Mouse (Mus musculus) brain, embryonic 14.5 days (tissue): ENCODE data around the gene Stk39. TPM values are rescaled to one million over a fixed set of nuclear protein-coding genes. Genes with fewer than 3 reads are reported as not detected.

ENCODE experiments used
- DNase-seq: peaks from one replicate; pipeline ENCODE4 v3.0.0-alpha.2; 2011; ENCODE audit warnings: low read depth
- CTCF ChIP-seq: fragments of 200-500 bp; IDR thresholded peaks from 2 replicates; pipeline ENCODE4 v1.5.1; 2012; ENCODE audit warnings: inconsistent platforms, mild to moderate bottlenecking, moderate library complexity, borderline replicate concordance; ENCODE audit not compliant: insufficient read depth, insufficient read length; ENCODE audit errors: extremely low read depth
- POLR2A ChIP-seq: fragments of 200-500 bp; IDR thresholded peaks from 2 replicates; pipeline ENCODE4 v1.6.1; 2012; ENCODE audit warnings: mild to moderate bottlenecking, inconsistent platforms, borderline replicate concordance; ENCODE audit not compliant: poor library complexity, insufficient read depth, insufficient read length, severe bottlenecking; ENCODE audit errors: extremely low read depth
- polyA plus RNA-seq: library from polyadenylated mRNA; depleted of rRNA; stranded (reverse); fragments of >200 nt; gene quantifications from 2 replicates; pipeline ENCODE4 v1.2.3, GENCODE M21; 2012

Gene Stk39
- polyA plus RNA-seq, 1 experiment = 27.7 TPM

DNA sequence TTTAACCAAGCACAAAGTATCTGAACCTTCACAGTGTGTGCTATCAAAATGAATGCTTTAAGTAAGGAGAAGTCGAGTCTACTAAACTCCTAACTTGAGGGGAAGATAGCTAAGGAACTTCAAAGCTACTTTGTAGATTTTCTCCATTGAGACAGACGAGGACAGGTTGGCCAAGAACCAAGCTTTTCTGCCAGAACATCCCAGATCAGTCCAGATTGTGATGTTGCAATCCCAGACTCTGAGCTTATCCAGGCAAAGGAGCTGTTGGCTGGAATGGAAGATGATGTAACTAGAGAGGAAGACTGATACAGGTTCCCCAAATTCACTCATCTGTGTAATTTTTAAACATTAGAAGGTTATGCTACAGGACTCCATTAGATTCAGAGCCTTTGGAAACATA, 187.7 kb downstream of the Stk39 start:
- no peak for DNase-seq
- TF ChIP-seq POLR2A (no peak), CTCF (no peak)

- peak; percentile 81 for DNase-seq
- TF ChIP-seq CTCF (no peak), POLR2A (no peak)
These were observed 189.0 kb downstream of the Stk39 start for GRCm38 (mm10) chr2:68283021-68283548.

- TF ChIP-seq CTCF = no peak
- no peak for DNase-seq
These were observed 190.5 kb downstream of the Stk39 start for GRCm38 (mm10) chr2:68281575-68281974.

- DNase-seq = no peak
These were observed 200.8 kb downstream of the Stk39 start for GRCm38 (mm10) chr2:68271301-68271700.

DNA sequence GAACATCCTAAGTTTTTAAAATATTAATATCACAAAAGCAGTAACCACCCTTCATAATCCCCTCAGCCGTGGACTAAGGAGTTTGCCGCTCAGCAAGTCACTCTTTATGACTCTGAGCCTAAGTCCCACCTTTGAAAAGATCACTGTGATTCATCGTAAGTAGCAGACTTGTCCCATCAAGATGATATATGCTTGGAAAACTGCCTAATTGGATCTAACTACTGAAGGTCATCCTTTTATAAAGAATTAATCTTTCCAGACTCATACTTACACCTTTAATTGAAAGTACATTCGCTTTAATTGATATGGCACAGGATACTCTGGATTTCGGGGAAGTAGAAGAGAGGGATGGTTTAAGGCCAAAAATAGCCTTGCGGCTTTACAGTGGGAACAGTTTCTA, 201.2 kb downstream of the Stk39 start:
- DNase-seq = no peak
- TF ChIP-seq CTCF (no peak), POLR2A (no peak)

More at GRCm38 (mm10) chr2:68271301-68271700, 200.8 kb downstream of the Stk39 start:
- TF ChIP-seq POLR2A = no peak

GRCm38 (mm10) chr2:68269646-68270045, 202.4 kb downstream of the Stk39 start:
- TF ChIP-seq CTCF (no peak), POLR2A (no peak)
- no peak for DNase-seq

DNA sequence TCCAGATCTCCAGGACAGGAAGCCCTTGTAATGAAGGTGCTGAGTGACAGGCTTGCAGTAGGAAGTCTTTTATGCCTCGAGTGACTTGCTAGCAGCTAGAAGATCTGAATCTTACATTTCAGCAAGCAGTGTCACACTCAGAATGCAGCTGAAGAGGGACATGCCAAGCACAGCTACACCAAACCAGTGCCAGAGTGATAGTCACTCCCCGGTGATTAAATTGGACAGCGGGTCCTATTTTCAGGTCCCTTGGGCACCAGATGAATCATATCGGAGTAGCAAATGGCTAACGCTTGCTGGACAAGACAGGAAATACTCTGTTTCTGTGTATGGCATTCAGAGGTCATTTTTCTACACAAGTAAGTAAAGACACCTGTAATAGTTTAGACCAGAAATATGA, 207.2 kb downstream of the Stk39 start:
- TF ChIP-seq POLR2A (no peak), CTCF (no peak)
- DNase-seq = no peak

- DNase-seq = no peak
- no peak for TF ChIP-seq CTCF
- TF ChIP-seq POLR2A = no peak
These were observed 211.2 kb downstream of the Stk39 start for GRCm38 (mm10) chr2:68260911-68261310.

DNA sequence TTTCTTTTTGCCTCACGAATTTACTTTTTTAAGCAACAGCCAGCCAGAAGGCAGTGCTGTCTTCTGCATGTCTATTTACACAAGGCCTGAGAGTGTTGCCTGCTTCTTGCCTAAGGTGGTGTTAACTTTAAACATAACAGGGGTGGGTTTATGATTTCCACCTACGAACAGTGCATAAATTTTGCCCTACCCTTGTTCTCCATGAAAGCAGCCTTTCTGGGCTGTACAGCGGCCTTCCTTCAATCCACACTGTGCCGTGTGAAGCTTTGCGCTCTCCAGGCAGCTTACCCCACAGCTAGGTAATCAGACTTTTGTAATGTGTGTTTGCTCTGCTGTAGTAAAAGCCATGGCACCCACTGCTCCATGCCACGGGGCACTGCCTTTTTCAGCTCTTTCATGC, 214.5 kb downstream of the Stk39 start:
- peak; percentile 42 for DNase-seq
- no peak for TF ChIP-seq POLR2A
- no peak for TF ChIP-seq CTCF

DNA sequence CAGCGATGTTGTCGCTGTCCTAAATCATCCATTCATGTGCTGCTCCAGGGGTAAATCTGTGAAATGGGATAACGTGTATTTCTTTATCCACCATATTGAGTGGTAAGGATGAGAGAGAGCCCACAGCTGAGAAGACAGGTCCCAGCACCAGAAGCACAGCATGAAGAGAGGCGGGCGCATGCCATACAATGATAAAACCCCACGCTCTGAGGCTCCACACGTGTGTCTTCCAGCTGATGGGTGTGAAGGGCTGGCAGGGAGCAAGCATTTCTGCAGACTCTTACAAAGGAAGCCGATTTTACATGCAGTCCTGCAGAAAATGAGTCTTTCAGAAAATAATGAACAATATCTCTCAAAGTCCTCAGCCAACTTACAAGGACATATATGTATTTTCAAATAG, 215.6 kb downstream of the Stk39 start:
- TF ChIP-seq POLR2A (no peak), CTCF (no peak)
- no peak for DNase-seq

- DNase-seq = no peak
- TF ChIP-seq CTCF (no peak), POLR2A (no peak)
These were observed 217.3 kb downstream of the Stk39 start for GRCm38 (mm10) chr2:68254756-68255155.

- TF ChIP-seq POLR2A (no peak), CTCF (no peak)
- no peak for DNase-seq
These were observed 218.8 kb downstream of the Stk39 start for GRCm38 (mm10) chr2:68253222-68253621.

DNA sequence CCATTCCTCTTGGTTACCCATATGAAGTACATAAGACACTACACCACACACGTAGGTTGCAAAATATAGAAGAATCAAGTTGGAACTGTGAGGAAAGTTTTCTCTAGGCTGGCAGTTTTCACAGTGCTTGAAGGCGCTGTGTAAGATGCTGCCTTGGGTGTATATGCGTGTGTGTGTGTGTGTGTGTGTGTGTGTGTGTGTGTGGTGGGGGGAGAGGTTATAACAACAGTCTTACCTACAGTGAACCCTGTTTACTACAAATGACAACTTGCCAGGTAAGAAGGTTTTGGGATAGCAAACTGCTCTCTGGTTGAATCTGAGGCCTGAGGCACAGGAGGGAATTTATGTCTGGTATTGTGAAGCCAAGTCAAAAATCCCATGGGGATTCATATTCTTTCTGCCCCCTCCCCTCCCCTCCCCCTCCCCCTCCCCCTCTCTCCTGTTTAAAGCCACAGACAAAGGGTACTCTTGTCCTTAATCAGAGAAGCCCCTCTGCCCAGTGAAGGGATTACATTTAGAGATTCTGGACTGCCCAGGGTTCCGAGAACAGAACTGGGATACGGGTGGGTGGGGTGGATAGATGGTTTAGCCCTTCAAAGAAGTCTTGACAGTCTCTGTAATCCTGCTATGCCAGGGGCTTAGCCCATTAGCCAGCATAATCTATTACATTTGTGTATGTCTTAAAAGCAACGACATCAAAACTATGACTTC, 219.9 kb downstream of the Stk39 start:
- no peak for TF ChIP-seq CTCF
- TF ChIP-seq POLR2A = no peak
- DNase-seq = no peak

DNA sequence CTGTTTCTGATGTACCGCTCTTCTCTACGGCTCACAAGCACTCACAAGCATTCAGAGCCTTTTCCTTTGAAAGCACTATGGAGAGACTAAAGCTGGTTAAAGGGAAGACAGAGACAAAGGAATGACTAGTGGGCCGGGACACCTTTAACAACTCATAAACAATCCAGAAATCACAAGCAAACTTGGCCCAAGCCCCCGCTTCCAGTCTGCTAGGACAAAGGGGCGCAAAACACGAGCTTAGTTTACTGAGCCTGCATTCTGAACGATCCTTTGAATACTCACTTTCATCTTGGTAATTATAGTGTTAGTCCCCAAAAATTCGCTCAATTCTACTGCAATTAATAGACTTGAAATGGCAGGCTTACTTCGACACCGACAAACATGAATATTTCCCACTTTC, 221.2 kb downstream of the Stk39 start:
- DNase-seq = peak; percentile 54
- TF ChIP-seq CTCF (no peak), POLR2A (no peak)
